Mouse (Mus musculus): ENCODE measurements around the gene Gm3383.
"Not testable (repeated sequence)": the region's sequence is repeated elsewhere in the genome, so short reads cannot be mapped to it uniquely, and the experiment has no call there.

The Gm3383 gene

DNA sequence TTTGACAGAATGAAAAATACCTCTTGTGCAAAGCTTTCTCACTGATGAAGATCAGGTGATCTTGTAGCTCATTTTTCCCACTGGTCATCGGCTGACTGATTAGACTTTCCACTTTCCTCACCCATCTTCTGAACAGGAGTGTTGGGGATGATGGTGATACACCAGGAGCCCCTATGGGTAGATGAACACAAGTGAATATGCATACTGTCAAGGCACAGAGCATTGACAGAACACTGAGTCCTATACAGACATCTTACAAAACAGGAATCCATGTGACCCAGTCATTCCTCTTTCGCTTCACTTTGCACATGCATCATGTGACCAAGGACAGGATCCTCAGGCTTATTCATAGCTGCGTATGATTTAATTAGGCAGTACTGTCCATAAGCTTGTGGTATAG lies at the start of gene Gm3383:
TSS of gene Gm3383 (minus strand) at position 101 of the 400 bp plus-strand sequence.
- not testable (repeated sequence) for DNase-seq (ENCODE audit: low spot score)

- not testable (repeated sequence) for DNase-seq (ENCODE audit: low spot score)
These were observed 48.1 kb upstream of the Gm3383 start for GRCm38 (mm10) chr14:5855911-5856310.

DNA sequence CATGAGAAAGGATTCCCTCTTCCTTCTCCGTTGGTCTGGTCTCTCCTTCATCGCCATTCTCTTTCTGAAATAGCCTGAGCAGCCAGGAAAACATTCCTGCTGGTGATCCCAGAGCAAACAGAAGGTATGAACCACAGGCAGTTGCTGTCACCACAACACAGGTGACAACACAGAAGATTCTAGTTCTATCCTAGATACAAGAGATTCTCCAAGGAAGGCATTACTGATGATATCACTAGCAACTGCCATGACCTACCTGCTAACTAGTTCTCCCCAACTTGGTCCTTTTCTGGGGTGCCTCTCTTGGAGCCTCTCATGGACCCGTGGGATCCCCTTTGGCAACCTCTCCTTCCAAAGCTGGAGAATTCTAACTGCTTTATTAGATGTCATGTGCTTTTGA lies 22.4 kb upstream of the Gm3383 start, which contains the start of gene Gm3424:
TSS of gene Gm3424 (minus strand) at position 101 of the 400 bp plus-strand sequence.
- DNase-seq (ENCODE audit: low spot score), result not testable (repeated sequence)

DNA sequence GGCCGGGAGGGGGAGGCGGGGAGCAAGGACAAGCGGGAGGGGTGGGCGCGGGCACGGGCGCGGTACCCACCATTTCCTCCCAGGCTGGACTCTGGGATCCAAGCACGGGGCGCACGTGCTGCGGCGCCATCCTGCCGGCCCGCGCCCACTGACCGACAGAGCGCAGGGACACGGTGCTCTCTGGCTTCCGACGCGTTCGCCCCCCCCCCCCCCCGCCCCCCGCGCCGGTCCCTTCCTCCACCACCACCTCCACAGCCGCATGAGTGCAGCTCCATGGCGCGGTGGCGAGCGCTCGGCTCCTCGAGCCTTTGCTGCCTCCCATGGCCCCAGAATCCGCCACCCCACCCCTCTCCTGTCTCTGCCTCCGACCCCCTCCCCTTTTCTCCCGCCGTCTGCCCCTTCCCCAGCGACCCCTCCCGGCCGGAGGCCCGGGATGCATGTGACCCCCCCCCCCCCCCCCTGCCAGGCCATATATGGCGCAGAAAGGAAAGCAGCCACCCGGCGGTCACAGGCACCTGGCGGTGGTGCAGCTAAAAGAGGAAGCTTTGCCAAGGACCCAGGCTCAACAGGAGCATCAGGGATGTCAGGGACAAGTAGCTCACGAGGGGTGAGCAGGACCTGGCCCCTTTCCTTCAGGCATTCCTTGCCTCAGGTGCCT lies 5.0 kb upstream of the Gm3383 start:
- not testable (repeated sequence) for DNase-seq (ENCODE audit: low spot score)

DNA sequence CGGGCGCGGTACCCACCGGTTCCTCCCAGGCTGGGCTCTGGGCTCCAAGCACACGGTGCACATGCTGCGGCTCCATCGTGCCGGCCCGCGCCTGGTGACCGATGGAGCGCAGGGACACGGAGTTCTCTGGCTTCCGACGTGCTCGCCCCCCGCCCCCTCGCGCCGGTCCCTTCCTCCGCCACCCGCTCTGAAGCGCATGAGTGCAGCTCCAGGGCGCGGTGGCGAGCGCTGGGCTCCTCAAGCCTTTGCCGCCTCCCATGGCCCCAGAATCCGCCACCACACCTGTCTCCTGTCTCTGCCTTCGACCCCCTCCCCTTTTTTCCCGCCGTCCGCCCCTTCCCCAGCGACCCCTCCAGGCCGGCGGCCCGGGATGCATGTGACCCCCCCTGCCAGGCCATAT lies 66.3 kb downstream of the Gm3383 start, which contains the start of gene Gm3373:
TSS of gene Gm3373 (minus strand) at position 101 of the 400 bp plus-strand sequence.
- DNase-seq (ENCODE audit: low spot score), result not testable (repeated sequence)

GRCm38 (mm10) chr14:5687357-5687756 lies 120.4 kb downstream of the Gm3383 start, which contains the start of gene Gm9603:
Gene Gm9603 (minus strand): TSS chr14:5687457.
- not testable (repeated sequence) for DNase-seq (ENCODE audit: low spot score)

DNA sequence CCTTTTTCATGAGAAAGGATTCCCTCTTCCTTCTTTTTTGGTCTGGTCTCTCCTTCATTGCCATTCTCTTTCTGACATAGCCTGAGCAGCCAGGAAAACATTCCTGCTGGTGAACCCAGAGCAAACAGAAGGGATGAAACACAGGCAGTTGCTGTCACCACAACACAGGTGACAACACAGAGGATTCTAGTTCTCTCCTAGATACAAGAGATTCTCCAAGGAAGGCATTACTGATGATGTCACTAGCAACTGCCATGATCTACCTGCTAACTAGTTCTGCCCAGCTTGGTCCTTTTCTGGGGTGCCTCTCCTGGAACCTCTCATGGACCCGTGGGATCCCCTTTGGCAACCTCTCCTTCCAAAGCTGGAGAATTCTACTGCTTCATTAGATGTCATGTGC lies 174.9 kb downstream of the Gm3383 start, which contains the start of gene Gm8265:
TSS of gene Gm8265 (minus strand) at position 101 of the 400 bp plus-strand sequence.
- DNase-seq (ENCODE audit: low spot score), result not testable (repeated sequence)
